Mouse (Mus musculus) spleen, adult 2 months (tissue): ENCODE results near the gene Galnt2.

Experiments
- CTCF ChIP-seq: fragments of 200-500 bp; IDR thresholded peaks from 2 replicates; pipeline ENCODE4 v1.5.1; 2011; ENCODE audit warnings: mild to moderate bottlenecking, inconsistent platforms; ENCODE audit not compliant: insufficient read depth, insufficient read length, insufficient replicate concordance; ENCODE audit errors: extremely low read depth
- POLR2A ChIP-seq: fragments of 200-500 bp; IDR thresholded peaks from 2 replicates; pipeline ENCODE4 v1.6.1; 2011; ENCODE audit warnings: low read depth, low read length, inconsistent platforms

GRCm38 (mm10) chr8:124181751-124182150, 49.4 kb upstream of the Galnt2 start:
- TF ChIP-seq POLR2A, result no peak
- no peak for TF ChIP-seq CTCF
